Comparison of ENCODE assay signal across 12 mouse cellular contexts in the genomic region with DNA sequence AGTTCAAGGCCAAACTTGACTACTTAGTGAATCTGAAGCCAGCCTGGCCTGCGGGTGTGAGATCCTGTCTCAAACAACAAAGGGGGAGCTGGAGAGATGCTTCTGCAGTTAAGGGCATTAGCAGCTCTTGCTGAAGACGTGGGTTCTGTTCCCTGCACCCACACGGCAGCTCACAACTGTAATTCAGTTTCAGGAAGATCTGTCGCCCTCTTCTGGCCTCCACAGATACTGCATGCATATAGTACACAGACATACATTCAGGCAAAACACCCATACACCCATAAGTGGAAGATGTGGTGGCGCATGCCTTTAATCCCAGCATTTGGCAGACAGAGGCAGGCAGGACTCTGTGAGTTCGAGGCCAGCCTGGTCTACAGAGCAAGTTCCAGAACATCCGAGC. TPM values are rescaled to one million over a fixed set of nuclear protein-coding genes. Genes with fewer than 3 reads are reported as not detected.
DNase-seq lines count a peak whose midpoint lies in the region; ATAC-seq and TF ChIP-seq lines count a peak whose summit lies in the region.
"Had no signal": no experiment of that assay in that cellular context is flagged by ENCODE, and none has a peak within 500 bp of the region (broad histone marks: within the 10 kb centered on the region; RNA-seq: fewer than 3 reads in every experiment).

No protein-coding gene starts in this region.

- H3K4me1 ChIP-seq in heart, postnatal 0 days (ENCODE audit: control insufficient read depth, insufficient read depth), result peaks cover 11% of the 10 kb centered on the region; the same call in 1 of the 2 replicates
- no peaks in the 10 kb centered on the region for H3K4me1 ChIP-seq in spleen, adult 2 months (ENCODE audit: control insufficient read depth, insufficient read depth, insufficient read length)
- H3K4me1 ChIP-seq in bone marrow, adult 2 months (ENCODE audit: control insufficient read depth, insufficient read depth, low read length), result no peaks in the 10 kb centered on the region
- H3K4me1 ChIP-seq in stomach, postnatal 0 days (replicated peaks; ENCODE audit: control insufficient read depth, insufficient read depth), result no peaks in the 10 kb centered on the region

- no peak for ATAC-seq in heart, postnatal 0 days (ENCODE audit: insufficient read depth, low read depth)
- ATAC-seq in stomach, postnatal 0 days (ENCODE audit: low FRiP score, low TSS enrichment), result no peak
- ATAC-seq: forebrain, embryonic 16.5 days; Patski had no signal

- no peak overlapping the region for H3K4me3 ChIP-seq in heart, postnatal 0 days (ENCODE audit: low read depth, low read length)
- no peak overlapping the region for H3K4me3 ChIP-seq in spleen, adult 2 months (ENCODE audit: extremely low read depth, insufficient read depth, insufficient read length)
- no peak overlapping the region for H3K4me3 ChIP-seq in bone marrow, adult 2 months (replicated peaks; ENCODE audit: control insufficient read depth, low read depth, low read length)
- no peak overlapping the region for H3K4me3 ChIP-seq in stomach, postnatal 0 days (ENCODE audit: low read depth, low read length)

- no peak overlapping the region for H3K9ac ChIP-seq in heart, postnatal 0 days (replicated peaks; ENCODE audit: low read depth, low read length)
- H3K9ac ChIP-seq in stomach, postnatal 0 days (ENCODE audit: low read length), result no peak overlapping the region

- H3K27me3 ChIP-seq in heart, postnatal 0 days (ENCODE audit: control insufficient read depth, insufficient read depth, low read length), result no peaks in the 10 kb centered on the region
- no peaks in the 10 kb centered on the region for H3K27me3 ChIP-seq in spleen, adult 2 months (ENCODE audit: control insufficient read depth, insufficient read depth, low read length)
- H3K27me3 ChIP-seq in stomach, postnatal 0 days (ENCODE audit: control insufficient read depth, insufficient read depth, low read length), result no peaks in the 10 kb centered on the region
- H3K27me3 ChIP-seq: Patski had no signal

- peak; percentile 48 for TF ChIP-seq CTCF in heart, postnatal 0 days (IDR thresholded peaks at IDR 0.05; ENCODE audit: low read depth)
- TF ChIP-seq CTCF in spleen, adult 2 months (IDR thresholded peaks at IDR 0.05; ENCODE audit: extremely low read depth, insufficient read depth, insufficient read length, insufficient replicate concordance), result peak; percentile 21; the same call in 1 of the 2 replicates
- peak; percentile 32; the same call in 1 of the 2 replicates for TF ChIP-seq CTCF in bone marrow, adult 2 months (IDR thresholded peaks at IDR 0.05; ENCODE audit: control insufficient read depth, insufficient read depth, low read length)
- peak; percentile 70 for TF ChIP-seq CTCF in stomach, postnatal 0 days (IDR thresholded peaks at IDR 0.05; ENCODE audit: low read depth)

- no peak overlapping the region for H3K4me2 ChIP-seq in heart, postnatal 0 days (ENCODE audit: low read depth, low read length)
- no peak overlapping the region for H3K4me2 ChIP-seq in stomach, postnatal 0 days (replicated peaks; ENCODE audit: low read depth)

- H3K36me3 ChIP-seq in heart, postnatal 0 days (replicated peaks; ENCODE audit: control insufficient read depth, insufficient read depth, low read length), result no peaks in the 10 kb centered on the region
- no peaks in the 10 kb centered on the region for H3K36me3 ChIP-seq in spleen, adult 2 months (ENCODE audit: control insufficient read depth, insufficient read depth, low read length)
- H3K36me3 ChIP-seq in stomach, postnatal 0 days (ENCODE audit: control insufficient read depth, insufficient read depth, low read length), result no peaks in the 10 kb centered on the region

- no peak for TF ChIP-seq EP300 in heart, postnatal 0 days (IDR thresholded peaks at IDR 0.05; ENCODE audit: low read depth)
- TF ChIP-seq EP300 in stomach, postnatal 0 days (optimal IDR thresholded peaks at IDR 0.05), result no peak

- peaks cover 3% of the 10 kb centered on the region; the same call in 1 of the 2 replicates for H3K9me3 ChIP-seq in heart, postnatal 0 days (replicated peaks; ENCODE audit: control insufficient read depth, low read length)
- no peaks in the 10 kb centered on the region for H3K9me3 ChIP-seq in stomach, postnatal 0 days (ENCODE audit: control insufficient read depth, low read length)

- TF ChIP-seq POLR2A in spleen, adult 2 months (IDR thresholded peaks at IDR 0.05; ENCODE audit: low read depth, low read length), result no peak
- TF ChIP-seq POLR2A in bone marrow, adult 2 months (IDR thresholded peaks at IDR 0.05; ENCODE audit: borderline replicate concordance, control insufficient read depth, low read depth, low read length), result no peak

- no peak for DNase-seq in heart, postnatal 0 days (ENCODE audit: low spot score)
- no peak for DNase-seq in heart, adult 9 months (ENCODE audit: low spot score in 2 of 2)
- no peak for DNase-seq in spleen, adult 2 months (ENCODE audit: low read depth in 1 of 2, low spot score in 2 of 2)
- no peak for DNase-seq in spleen, adult 18-20 months
- DNase-seq in stomach, postnatal 0 days (ENCODE audit: low spot score), result no peak
- no peak for DNase-seq in ovary, adult 18-20 months (ENCODE audit: low spot score)
- DNase-seq in ovary, postnatal 10 days (ENCODE audit: low spot score), result no peak
- DNase-seq: heart, postnatal 4 days had no signal

- WGBS in heart, postnatal 0 days, result 91% methylated on average over 7 of the region's 7 CpGs
- 93% methylated on average over 7 of the region's 7 CpGs for WGBS in spleen, adult 2 months
- WGBS in bone marrow, adult 2 months, result 80% methylated on average over 7 of the region's 7 CpGs
- WGBS in stomach, postnatal 0 days, result 89% methylated on average over 7 of the region's 7 CpGs

- H3K27ac ChIP-seq in heart, postnatal 0 days (ENCODE audit: low read depth), result no peak overlapping the region
- H3K27ac ChIP-seq in spleen, adult 2 months (ENCODE audit: insufficient read depth, low read length), result no peak overlapping the region
- H3K27ac ChIP-seq in bone marrow, adult 2 months (ENCODE audit: control insufficient read depth, insufficient read depth, low read depth, low read length, poor library complexity), result no peak overlapping the region
- H3K27ac ChIP-seq in stomach, postnatal 0 days (replicated peaks), result no peak overlapping the region

RNA-seq across cellular contexts. Expression of a gene that starts 5.5 kb away (rescaled TPM):
- total RNA-seq in heart, postnatal 0 days (2014; rRNA removed; ENCODE audit: low replicate concordance), result not detected in 2 replicates
- polyA plus RNA-seq in heart, postnatal 0 days (2015; fragmentation: Nextera tagmentation; extraction: Ambion mirVana), result 1.00 and 2.7 TPM in 2 replicates
- not detected in 2 replicates for polyA plus RNA-seq in spleen, adult 2 months (2012; rRNA removed)
- polyA plus RNA-seq in bone marrow, adult 2 months (2011; ENCODE audit: insufficient read depth, insufficient read length, low replicate concordance, missing spikeins), result 8.4 TPM in 1 of 2 replicates, not detected in the other
- polyA plus RNA-seq in stomach, postnatal 0 days (2015; fragmentation: Nextera tagmentation; extraction: Ambion mirVana), result 0.99 TPM in 1 of 2 replicates, not detected in the other
- polyA plus RNA-seq: neural tube, embryonic 14.5 days; Patski had no signal
